Mouse (Mus musculus): ENCODE data around the gene Ssbp2.
A peak's percentile ranks its signal among the peaks of the same experiment; 100 is the strongest.

The Ssbp2 gene

GRCm38 (mm10) chr13:91461711-91462351 is 1.7 kb downstream of the Ssbp2 start:
- peak; percentile 19 to 55 for DNase-seq

DNA sequence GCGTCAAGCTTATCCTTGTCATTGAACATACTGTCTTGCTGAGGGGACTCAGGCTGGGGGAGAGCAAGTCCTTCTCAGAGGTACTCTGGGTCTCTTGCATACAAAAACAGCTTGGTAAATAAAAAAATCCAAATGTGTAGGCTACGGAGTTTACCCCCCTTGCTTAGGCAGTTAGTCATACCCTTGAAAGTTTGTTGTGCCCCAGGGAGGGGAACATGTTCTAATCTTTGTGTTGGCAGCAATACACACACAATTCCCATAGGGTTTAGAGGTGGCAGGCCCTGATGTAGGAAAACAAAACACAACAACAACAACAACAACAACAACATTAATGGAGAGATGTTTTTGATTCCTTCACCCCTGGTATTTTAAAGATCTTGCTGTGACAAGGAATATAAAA is 2.3 kb downstream of the Ssbp2 start:
- no peak for DNase-seq

- DNase-seq = peak; percentile 34 to 41
Observed at GRCm38 (mm10) chr13:91462893-91463481, 2.9 kb downstream of the Ssbp2 start.

- no peak for DNase-seq
Observed at GRCm38 (mm10) chr13:91465002-91465715, 5.1 kb downstream of the Ssbp2 start.

DNA sequence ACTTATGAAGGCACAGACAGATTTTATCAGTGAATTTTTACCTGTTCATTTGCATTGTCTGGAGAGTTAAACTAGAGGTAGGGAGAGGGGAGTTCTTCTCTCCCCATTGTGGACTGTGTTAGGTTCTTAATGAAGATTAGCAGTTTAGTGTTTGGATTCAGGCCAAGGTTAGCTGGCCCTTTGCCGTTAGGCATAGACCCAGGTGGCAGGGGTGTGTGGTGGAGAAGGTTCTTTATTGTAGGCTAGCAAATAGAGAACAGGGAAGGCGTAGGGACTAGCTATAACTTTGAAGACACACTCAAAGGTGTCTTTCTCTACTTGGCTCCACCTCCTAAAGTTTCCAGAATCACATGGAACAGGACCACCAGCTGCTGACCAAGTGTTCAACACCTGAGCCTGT is 11.5 kb downstream of the Ssbp2 start:
- peak; percentile 35 to 39 for DNase-seq

DNA sequence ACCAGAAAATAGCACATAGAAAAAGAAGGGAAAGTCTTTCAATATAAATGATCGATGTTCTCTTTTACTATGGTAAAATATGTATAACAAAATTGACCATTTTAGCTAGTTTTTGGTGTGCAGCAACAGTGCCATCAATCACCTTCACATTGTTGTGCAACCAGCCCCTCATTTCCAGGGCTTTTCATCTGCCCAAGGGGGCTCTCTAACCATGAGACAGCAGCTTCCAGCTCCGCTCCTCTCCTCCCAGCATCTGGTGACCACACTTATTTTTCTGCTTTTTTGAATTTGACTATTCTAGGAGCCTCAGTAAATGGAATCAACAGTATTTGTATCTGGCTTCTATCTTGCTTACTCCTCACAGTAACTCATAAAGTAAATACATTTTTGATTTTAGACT is 11.9 kb downstream of the Ssbp2 start:
- no peak for DNase-seq

DNA sequence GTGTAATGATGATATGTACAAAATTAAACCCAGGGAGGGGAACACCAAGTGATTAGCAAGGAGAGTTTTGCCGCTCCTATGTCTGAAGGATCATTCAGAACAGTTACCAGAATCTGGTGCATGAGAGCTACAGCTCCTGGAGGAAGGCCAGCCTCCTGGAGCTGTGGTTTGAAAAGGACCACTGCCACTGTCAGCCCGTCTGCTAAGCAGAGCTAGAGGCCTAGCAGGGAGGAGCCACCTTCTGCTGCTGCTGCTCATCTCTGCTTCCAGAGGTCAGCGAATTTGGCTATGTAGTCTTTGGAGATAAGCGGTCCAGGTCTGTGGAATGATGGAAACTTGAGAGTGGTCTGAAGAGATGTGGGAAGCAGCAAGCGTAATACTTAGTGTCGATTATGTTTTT is 13.4 kb downstream of the Ssbp2 start:
- no peak for DNase-seq

- no peak for DNase-seq
Observed at GRCm38 (mm10) chr13:91474027-91474426, 13.9 kb downstream of the Ssbp2 start.

GRCm38 (mm10) chr13:91475888-91476287 is 15.8 kb downstream of the Ssbp2 start:
- no peak for DNase-seq

DNA sequence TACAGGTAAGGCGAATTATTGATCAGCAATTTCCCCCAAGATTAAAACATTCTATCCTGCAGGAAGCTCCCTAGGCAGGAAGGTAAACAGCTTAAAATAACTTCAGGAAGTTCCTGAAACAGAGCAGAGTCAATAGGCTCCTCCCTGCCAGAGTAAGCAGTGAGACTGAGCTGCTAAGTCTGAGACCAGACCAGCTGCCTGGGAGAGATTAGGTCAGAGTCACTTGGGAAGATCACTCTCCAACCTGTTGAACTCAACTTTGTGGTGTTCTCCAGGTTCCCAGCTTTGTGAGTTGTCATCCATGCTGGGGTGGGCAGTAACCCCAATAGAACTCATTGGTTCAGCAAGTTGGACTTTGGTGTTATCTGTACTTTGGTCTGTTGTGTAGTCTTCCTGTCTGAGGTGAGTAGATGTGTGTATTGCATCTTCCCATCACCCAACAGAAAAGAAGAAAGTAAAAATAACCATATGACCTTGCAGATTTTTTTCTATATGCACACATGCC is 16.6 kb downstream of the Ssbp2 start:
- DNase-seq = peak in 1 of 2 experiments; percentile 31

- DNase-seq = peak; percentile 75 to 86
Observed at GRCm38 (mm10) chr13:91478011-91478410, 17.9 kb downstream of the Ssbp2 start.

DNA sequence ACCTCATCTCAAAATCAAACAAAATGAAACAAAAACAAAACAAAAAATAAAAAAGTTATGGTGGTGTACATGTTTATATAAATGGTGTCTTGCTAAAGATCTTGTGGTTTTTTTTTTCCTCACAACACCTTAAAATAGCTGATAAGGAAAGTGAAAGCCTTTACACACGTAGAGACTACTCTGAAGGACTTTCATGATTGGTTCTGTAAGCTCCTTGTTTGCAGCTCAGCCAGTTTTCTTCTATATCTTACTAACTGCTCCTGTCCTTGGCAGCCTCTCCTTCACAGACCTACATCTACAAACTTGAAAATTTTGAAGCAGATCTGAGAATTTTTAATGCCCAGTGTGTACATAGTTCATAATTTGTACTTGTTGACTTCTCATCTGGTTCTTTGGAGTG is 24.2 kb downstream of the Ssbp2 start:
- DNase-seq = no peak

GRCm38 (mm10) chr13:91492133-91492532 is 32.0 kb downstream of the Ssbp2 start:
- DNase-seq = no peak

- DNase-seq = no peak
Observed at GRCm38 (mm10) chr13:91497055-91497454, 37.0 kb downstream of the Ssbp2 start.

- DNase-seq = no peak
Observed at GRCm38 (mm10) chr13:91501735-91502134, 41.7 kb downstream of the Ssbp2 start.

DNA sequence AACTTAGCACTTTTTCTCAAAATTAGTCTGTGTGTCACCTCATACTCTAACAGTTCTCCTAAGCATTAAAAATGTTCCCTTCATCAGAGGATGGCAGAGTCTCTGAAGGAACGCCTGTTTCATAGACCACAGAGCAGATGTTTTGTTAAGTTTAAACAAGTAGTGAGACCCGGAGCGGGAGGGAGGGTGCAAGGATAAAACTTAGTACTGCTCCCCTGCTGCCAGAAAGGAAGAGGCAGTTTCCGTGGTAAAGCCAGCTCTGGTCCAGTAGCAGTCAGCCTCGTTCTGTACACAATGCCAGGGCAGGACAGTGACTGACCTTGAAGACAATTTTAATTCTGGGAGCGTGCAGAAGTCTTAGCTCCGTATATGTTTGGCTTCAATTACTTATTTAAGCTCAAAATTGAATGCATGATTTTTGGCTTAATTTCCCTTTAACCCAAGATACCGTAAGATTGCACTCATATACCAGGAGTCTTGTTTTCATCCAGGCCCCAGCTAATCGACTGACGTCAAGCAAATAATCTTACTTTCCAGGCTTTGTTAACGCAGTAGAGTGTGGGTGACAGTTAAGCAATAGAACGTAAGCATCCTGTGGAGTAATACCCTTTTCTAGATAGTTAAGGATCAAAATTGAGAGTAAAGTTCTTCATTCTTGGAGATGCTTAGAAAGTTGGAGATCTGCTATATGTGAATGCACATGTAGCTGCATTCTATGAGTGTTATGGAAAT is 42.7 kb downstream of the Ssbp2 start:
- DNase-seq = no peak

DNA sequence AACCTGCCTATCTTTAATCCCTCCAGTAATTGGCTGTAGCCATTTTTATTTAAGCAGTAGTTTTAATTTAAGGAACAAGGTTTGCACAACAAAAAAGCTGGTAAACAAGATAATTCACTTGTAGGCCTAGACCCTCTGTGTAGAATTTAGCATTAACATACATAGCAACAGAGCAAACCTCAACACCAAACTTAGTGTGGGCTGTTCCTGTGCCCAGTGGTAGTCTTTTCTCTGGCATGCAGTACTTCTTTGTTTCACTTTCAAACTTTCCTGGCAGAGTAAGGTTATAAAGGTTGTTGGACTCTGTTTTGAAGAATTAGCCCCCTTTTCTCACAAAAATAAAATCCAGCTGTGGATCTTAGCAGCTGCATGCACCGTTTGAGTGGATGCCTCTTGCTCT is 48.9 kb downstream of the Ssbp2 start:
- DNase-seq = no peak

DNA sequence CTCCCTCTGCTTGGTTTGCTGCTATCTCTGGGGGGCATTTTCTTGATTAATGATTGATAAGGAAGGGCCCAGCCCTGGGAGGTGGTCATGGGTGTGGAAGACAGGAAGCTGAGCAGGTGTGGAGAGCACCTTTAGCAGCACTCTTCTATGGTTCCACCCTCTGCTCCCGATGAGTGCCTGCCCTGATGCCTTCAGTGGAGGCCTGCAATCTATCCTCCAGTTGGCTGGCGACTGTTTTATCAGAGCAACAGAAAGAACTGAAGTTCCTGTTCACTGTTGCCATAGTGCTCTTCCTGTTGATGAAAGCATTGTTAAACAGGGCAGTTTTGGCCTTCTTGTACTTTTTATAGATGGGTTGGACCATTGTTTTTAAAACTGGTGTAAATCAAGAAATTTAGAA is 49.4 kb downstream of the Ssbp2 start:
- no peak for DNase-seq

- DNase-seq = no peak
Observed at GRCm38 (mm10) chr13:91514979-91515378, 54.9 kb downstream of the Ssbp2 start.

DNA sequence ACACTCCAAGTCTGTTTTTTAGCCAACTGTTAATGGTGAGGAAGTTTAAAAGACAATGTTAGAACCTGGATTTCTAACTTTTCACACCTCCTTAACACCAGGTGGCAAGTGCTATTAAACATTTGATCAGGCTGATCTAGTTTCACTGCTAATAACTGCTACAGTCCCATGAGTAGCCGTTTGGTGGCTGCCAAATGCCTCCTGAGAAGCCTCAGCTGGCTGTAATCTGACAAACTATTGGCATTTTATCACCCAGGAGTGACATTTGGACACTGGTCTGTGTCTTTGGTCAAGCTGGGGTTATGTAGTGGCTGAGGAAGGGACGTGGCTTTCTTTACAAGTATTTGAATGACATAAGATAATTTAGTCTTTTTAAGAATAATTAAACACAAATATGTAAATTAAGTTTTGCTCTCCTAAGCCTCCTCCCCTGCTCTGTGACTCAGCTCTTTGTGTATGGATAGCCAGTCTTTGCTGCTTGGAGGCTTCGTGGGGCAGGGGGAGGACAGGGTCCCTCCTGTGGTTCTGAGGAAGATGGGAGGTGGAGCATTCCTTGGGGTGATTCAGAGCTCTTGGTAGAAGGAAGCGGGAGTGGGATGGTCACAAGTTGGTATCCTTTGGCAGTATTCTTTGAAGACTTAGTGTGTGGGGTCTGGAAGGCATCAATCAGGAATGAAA is 60.1 kb downstream of the Ssbp2 start:
- DNase-seq = peak in 1 of 2 experiments; percentile 25

DNA sequence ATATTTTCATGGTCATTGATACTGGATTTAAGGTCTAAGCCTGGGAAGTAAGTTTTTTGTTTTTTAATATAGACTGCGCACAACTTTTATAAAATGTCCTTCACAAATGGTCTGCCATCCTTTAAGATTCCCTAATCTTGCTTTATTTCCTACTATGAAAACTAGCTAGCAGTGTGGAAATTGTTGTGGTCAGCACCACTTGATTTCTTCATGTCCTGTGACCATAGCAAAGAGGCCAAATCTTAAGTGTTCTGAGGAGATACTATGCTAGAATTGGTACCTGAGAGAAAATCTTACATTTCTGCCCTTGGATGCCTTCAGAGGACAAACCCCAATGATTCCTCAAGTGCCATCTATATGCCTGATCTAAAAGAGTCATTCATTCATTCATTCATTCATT is 60.9 kb downstream of the Ssbp2 start:
- DNase-seq = no peak

DNA sequence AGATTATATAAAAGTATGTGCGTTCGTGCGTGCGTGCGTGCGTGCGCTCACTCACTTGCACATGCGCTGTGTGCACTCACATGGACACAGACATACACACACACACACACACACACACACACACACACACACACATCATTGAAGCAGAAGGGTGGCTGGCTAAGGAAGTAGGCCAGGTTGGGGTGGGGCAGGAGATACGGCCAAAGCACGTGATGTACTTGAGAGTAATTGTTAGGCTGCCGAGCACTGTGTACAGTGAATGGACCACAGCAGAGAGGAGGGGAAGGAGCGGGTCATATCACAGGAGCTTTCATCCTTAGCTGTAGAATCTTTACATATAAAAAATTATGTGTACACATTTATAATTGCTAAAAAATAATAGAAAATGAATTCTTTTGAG is 66.0 kb downstream of the Ssbp2 start:
- no peak for DNase-seq

- DNase-seq = no peak
Observed at GRCm38 (mm10) chr13:91529821-91530220, 69.7 kb downstream of the Ssbp2 start.

Measured in kidney, postnatal 25 days (tissue).